Mouse (Mus musculus) myocyte (in vitro differentiated cells): ENCODE measurements around the gene Tmem150a.

Source experiments
- CEBPB ChIP-seq: IDR thresholded peaks from 2 replicates; pipeline ENCODE4 v1.6.1; 2011; ENCODE audit warnings: mild to moderate bottlenecking, moderate library complexity; ENCODE audit not compliant: poor library complexity, insufficient read depth, severe bottlenecking
- E2F4 ChIP-seq: IDR thresholded peaks from one replicate; pipeline ENCODE4 v1.6.1; 2011; ENCODE audit warnings: mild to moderate bottlenecking, control low read depth, moderate library complexity; ENCODE audit not compliant: insufficient read depth
- MAX ChIP-seq: IDR thresholded peaks from one replicate; pipeline ENCODE4 v1.6.1; 2011; ENCODE audit warnings: low read depth, mild to moderate bottlenecking, control low read depth
- POLR2A ChIP-seq: IDR thresholded peaks from one replicate; pipeline ENCODE4 v1.6.1; 2011; ENCODE audit warnings: low read depth, mild to moderate bottlenecking, control low read depth, moderate library complexity; ENCODE audit not compliant: insufficient read length
- POLR2AphosphoS2 ChIP-seq: IDR thresholded peaks from one replicate; pipeline ENCODE4 v1.6.1; 2011; ENCODE audit warnings: low read depth, control low read depth; ENCODE audit not compliant: insufficient read length
- TCF3 ChIP-seq: IDR thresholded peaks from one replicate; pipeline ENCODE4 v1.6.1; 2011; ENCODE audit warnings: low read depth, control low read depth; ENCODE audit not compliant: insufficient read length
- USF1 ChIP-seq: IDR thresholded peaks from one replicate; pipeline ENCODE4 v1.6.1; 2011; ENCODE audit warnings: low read depth, mild to moderate bottlenecking, control low read depth, moderate library complexity

GRCm38 (mm10) chr6:72386561-72386960, 31.3 kb downstream of the Tmem150a start:
- TF ChIP-seq MAX (no peak), POLR2AphosphoS2 (no peak), POLR2A (no peak), USF1 (no peak), E2F4 (no peak), CEBPB (no peak), TCF3 (no peak)
